Mouse (Mus musculus): ENCODE results near the gene Ccser2. TPM values are rescaled to one million over a fixed set of nuclear protein-coding genes. Genes with fewer than 3 reads are reported as not detected.
A peak's percentile ranks its signal among the peaks of the same experiment; 100 is the strongest.

Gene Ccser2
- polyA plus RNA-seq, 1 experiment from 2014 or later, result 39.3 TPM

GRCm38 (mm10) chr14:36952687-36953426 is 15.7 kb downstream of the Ccser2 start:
- H3K9ac ChIP-seq (replicated peaks; ENCODE audit: low read length), result no peak overlapping the region
- WGBS, result 82% methylated on average over 10 of the region's 10 CpGs
- no peak overlapping the region for H3K4me2 ChIP-seq (replicated peaks; ENCODE audit: low read depth, low read length)
- no peaks in the 10 kb centered on the region for H3K27me3 ChIP-seq (ENCODE audit: insufficient read depth, low read length)
- 0 out of 2 replicates have a peak, but pooled peaks cover 4% of the 10 kb centered on the region for H3K4me1 ChIP-seq (ENCODE audit: insufficient read depth, low read length)
- H3K4me3 ChIP-seq (ENCODE audit: low read length), result no peak overlapping the region
- ATAC-seq (ENCODE audit: low FRiP score, low TSS enrichment), result peak; percentile 15; the same call in 1 of the 2 replicates
- no peaks in the 10 kb centered on the region for H3K9me3 ChIP-seq (ENCODE audit: low read length)
- H3K36me3 ChIP-seq (ENCODE audit: insufficient read depth, low read length), result no peaks in the 10 kb centered on the region
- H3K27ac ChIP-seq (ENCODE audit: low read length), result no peak overlapping the region

- Histone ChIP-seq H3K9me3 (ENCODE audit: low read length) (no peaks in the 10 kb centered on the region), H3K27ac (ENCODE audit: low read length) (no peak overlapping the region), H3K4me1 (ENCODE audit: insufficient read depth, low read length) (0 out of 2 replicates have a peak, but pooled peaks cover 4% of the 10 kb centered on the region), H3K36me3 (ENCODE audit: insufficient read depth, low read length) (no peaks in the 10 kb centered on the region), H3K27me3 (ENCODE audit: insufficient read depth, low read length) (no peaks in the 10 kb centered on the region), H3K4me3 (ENCODE audit: low read length) (no peak overlapping the region), H3K9ac (replicated peaks; ENCODE audit: low read length) (no peak overlapping the region), H3K4me2 (replicated peaks; ENCODE audit: low read depth, low read length) (no peak overlapping the region)
- WGBS, result 36% methylated on average over 2 of the region's 2 CpGs
- ATAC-seq (ENCODE audit: low FRiP score, low TSS enrichment), result peak; percentile 59; the same call in 1 of the 2 replicates
These were observed 16.4 kb downstream of the Ccser2 start for GRCm38 (mm10) chr14:36952142-36952541.

GRCm38 (mm10) chr14:36942716-36943115 is 25.9 kb downstream of the Ccser2 start:
- H3K9me3 ChIP-seq (ENCODE audit: low read length), result no peaks in the 10 kb centered on the region
- no peaks in the 10 kb centered on the region for H3K27me3 ChIP-seq (ENCODE audit: insufficient read depth, low read length)
- no peak overlapping the region for H3K9ac ChIP-seq (replicated peaks; ENCODE audit: low read length)
- 0 out of 2 replicates have a peak, but pooled peaks cover 9% of the 10 kb centered on the region for H3K4me1 ChIP-seq (ENCODE audit: insufficient read depth, low read length)
- H3K36me3 ChIP-seq (ENCODE audit: insufficient read depth, low read length), result peaks cover 11% of the 10 kb centered on the region
- 14% methylated on average over 5 of the region's 5 CpGs for WGBS
- no peak overlapping the region for H3K27ac ChIP-seq (ENCODE audit: low read length)
- H3K4me3 ChIP-seq (ENCODE audit: low read length), result no peak overlapping the region
- ATAC-seq (ENCODE audit: low FRiP score, low TSS enrichment), result peak; percentile 46; the same call in 1 of the 2 replicates
- H3K4me2 ChIP-seq (replicated peaks; ENCODE audit: low read depth, low read length), result no peak overlapping the region

GRCm38 (mm10) chr14:36937941-36938340 is 30.6 kb downstream of the Ccser2 start:
- H3K9ac ChIP-seq (replicated peaks; ENCODE audit: low read length), result no peak overlapping the region
- H3K9me3 ChIP-seq (ENCODE audit: low read length), result no peaks in the 10 kb centered on the region
- H3K4me1 ChIP-seq (ENCODE audit: insufficient read depth, low read length), result 0 out of 2 replicates have a peak, but pooled peaks cover under 1% of the 10 kb centered on the region
- H3K27me3 ChIP-seq (ENCODE audit: insufficient read depth, low read length), result no peaks in the 10 kb centered on the region
- H3K27ac ChIP-seq (ENCODE audit: low read length), result no peak overlapping the region
- no peak overlapping the region for H3K4me2 ChIP-seq (replicated peaks; ENCODE audit: low read depth, low read length)
- 85% methylated on average over 2 of the region's 2 CpGs for WGBS
- H3K36me3 ChIP-seq (ENCODE audit: insufficient read depth, low read length), result peaks cover 11% of the 10 kb centered on the region
- ATAC-seq (ENCODE audit: low FRiP score, low TSS enrichment), result no peak
- H3K4me3 ChIP-seq (ENCODE audit: low read length), result no peak overlapping the region

- no peak overlapping the region for H3K9ac ChIP-seq (replicated peaks; ENCODE audit: low read length)
- H3K9me3 ChIP-seq (ENCODE audit: low read length), result no peaks in the 10 kb centered on the region
- no peaks in the 10 kb centered on the region for H3K27me3 ChIP-seq (ENCODE audit: insufficient read depth, low read length)
- H3K4me1 ChIP-seq (ENCODE audit: insufficient read depth, low read length), result no peaks in the 10 kb centered on the region
- H3K4me3 ChIP-seq (ENCODE audit: low read length), result no peak overlapping the region
- 68% methylated on average over 7 of the region's 7 CpGs for WGBS
- no peak overlapping the region for H3K27ac ChIP-seq (ENCODE audit: low read length)
- peaks cover 11% of the 10 kb centered on the region for H3K36me3 ChIP-seq (ENCODE audit: insufficient read depth, low read length)
- no peak overlapping the region for H3K4me2 ChIP-seq (replicated peaks; ENCODE audit: low read depth, low read length)
- no peak for ATAC-seq (ENCODE audit: low FRiP score, low TSS enrichment)
These were observed 31.3 kb downstream of the Ccser2 start for GRCm38 (mm10) chr14:36937080-36937878.

- no peak overlapping the region for H3K27ac ChIP-seq (ENCODE audit: low read length)
- peaks cover under 1% of the 10 kb centered on the region; the same call in 1 of the 2 replicates for H3K36me3 ChIP-seq (ENCODE audit: insufficient read depth, low read length)
- H3K9ac ChIP-seq (replicated peaks; ENCODE audit: low read length), result no peak overlapping the region
- no peak overlapping the region for H3K4me2 ChIP-seq (replicated peaks; ENCODE audit: low read depth, low read length)
- 61% methylated on average over 10 of the region's 10 CpGs for WGBS
- H3K4me1 ChIP-seq (ENCODE audit: insufficient read depth, low read length), result no peaks in the 10 kb centered on the region
- H3K9me3 ChIP-seq (ENCODE audit: low read length), result no peaks in the 10 kb centered on the region
- no peaks in the 10 kb centered on the region for H3K27me3 ChIP-seq (ENCODE audit: insufficient read depth, low read length)
- peak; percentile 35; the same call in 1 of the 2 replicates for ATAC-seq (ENCODE audit: low FRiP score, low TSS enrichment)
- no peak overlapping the region for H3K4me3 ChIP-seq (ENCODE audit: low read length)
These were observed 35.8 kb downstream of the Ccser2 start for GRCm38 (mm10) chr14:36932638-36933382.

GRCm38 (mm10) chr14:36932038-36932437 is 36.5 kb downstream of the Ccser2 start:
- Histone ChIP-seq H3K4me2 (replicated peaks; ENCODE audit: low read depth, low read length) (no peak overlapping the region), H3K9ac (replicated peaks; ENCODE audit: low read length) (no peak overlapping the region), H3K4me1 (ENCODE audit: insufficient read depth, low read length) (no peaks in the 10 kb centered on the region), H3K27ac (ENCODE audit: low read length) (no peak overlapping the region), H3K9me3 (ENCODE audit: low read length) (no peaks in the 10 kb centered on the region), H3K4me3 (ENCODE audit: low read length) (no peak overlapping the region), H3K36me3 (ENCODE audit: insufficient read depth, low read length) (no peaks in the 10 kb centered on the region), H3K27me3 (ENCODE audit: insufficient read depth, low read length) (no peaks in the 10 kb centered on the region)
- no peak for ATAC-seq (ENCODE audit: low FRiP score, low TSS enrichment)

GRCm38 (mm10) chr14:36923383-36923782 is 45.2 kb downstream of the Ccser2 start:
- ATAC-seq (ENCODE audit: low FRiP score, low TSS enrichment), result no peak
- no peak overlapping the region for H3K27ac ChIP-seq (ENCODE audit: low read length)
- no peak overlapping the region for H3K4me3 ChIP-seq (ENCODE audit: low read length)
- H3K27me3 ChIP-seq (ENCODE audit: insufficient read depth, low read length), result no peaks in the 10 kb centered on the region
- no peaks in the 10 kb centered on the region for H3K9me3 ChIP-seq (ENCODE audit: low read length)
- no peak overlapping the region for H3K4me2 ChIP-seq (replicated peaks; ENCODE audit: low read depth, low read length)
- peaks cover 10% of the 10 kb centered on the region for H3K4me1 ChIP-seq (ENCODE audit: insufficient read depth, low read length)
- H3K36me3 ChIP-seq (ENCODE audit: insufficient read depth, low read length), result 0 out of 2 replicates have a peak, but pooled peaks cover 10% of the 10 kb centered on the region
- no peak overlapping the region for H3K9ac ChIP-seq (replicated peaks; ENCODE audit: low read length)
- WGBS, result 85% methylated on average over 3 of the region's 3 CpGs

GRCm38 (mm10) chr14:36921346-36922049 is 47.1 kb downstream of the Ccser2 start:
- WGBS, result 66% methylated on average over 5 of the region's 5 CpGs
- H3K36me3 ChIP-seq (ENCODE audit: insufficient read depth, low read length), result 0 out of 2 replicates have a peak, but pooled peaks cover 10% of the 10 kb centered on the region
- H3K27me3 ChIP-seq (ENCODE audit: insufficient read depth, low read length), result no peaks in the 10 kb centered on the region

More at GRCm38 (mm10) chr14:36921346-36922049, 47.1 kb downstream of the Ccser2 start:
- ATAC-seq (ENCODE audit: low FRiP score, low TSS enrichment), result no peak
- Histone ChIP-seq H3K4me3 (ENCODE audit: low read length) (no peak overlapping the region), H3K9me3 (ENCODE audit: low read length) (no peaks in the 10 kb centered on the region), H3K4me1 (ENCODE audit: insufficient read depth, low read length) (peaks cover 10% of the 10 kb centered on the region), H3K27ac (ENCODE audit: low read length) (no peak overlapping the region), H3K9ac (replicated peaks; ENCODE audit: low read length) (no peak overlapping the region), H3K4me2 (replicated peaks; ENCODE audit: low read depth, low read length) (no peak overlapping the region)

All from kidney, embryonic 16.5 days (tissue).